Mouse (Mus musculus) heart, adult 2 months (tissue): ENCODE results near the gene Ppard. TPM values are rescaled to one million over a fixed set of nuclear protein-coding genes. Genes with fewer than 3 reads are reported as not detected.
"Not testable (repeated sequence)": the region's sequence is repeated elsewhere in the genome, so short reads cannot be mapped to it uniquely, and the experiment has no call there.

Source experiments
- DNase-seq, 2 experiments: peaks; one replicate each; pipeline ENCODE4 v3.0.0; 2021
- H3K27ac ChIP-seq: fragments of 200-600 bp; 2 replicates; pipeline ENCODE4 v1.8.1; 2022
- H3K27me3 ChIP-seq: fragments of 200-500 bp; 2 replicates; pipeline ENCODE4 v1.6.1; 2012; ENCODE audit warnings: mild to moderate bottlenecking, low read length, inconsistent platforms, mixed read lengths; ENCODE audit not compliant: control insufficient read depth, insufficient read depth
- H3K36me3 ChIP-seq: fragments of 200-500 bp; 2 replicates; pipeline ENCODE4 v1.6.1; 2012; ENCODE audit warnings: low read length, inconsistent platforms; ENCODE audit not compliant: control insufficient read depth, insufficient read depth
- H3K4me1 ChIP-seq: fragments of 200-500 bp; 2 replicates; pipeline ENCODE4 v1.6.1; 2011; ENCODE audit warnings: low read length; ENCODE audit not compliant: control insufficient read depth, insufficient read depth
- H3K4me3 ChIP-seq: fragments of 200-600 bp; 2 replicates; pipeline ENCODE4 v1.8.1; 2022
- H3K79me2 ChIP-seq: fragments of 200-500 bp; replicated peaks from 2 replicates; pipeline ENCODE4 v1.6.1; 2012; ENCODE audit warnings: mild to moderate bottlenecking, inconsistent platforms, low read length, moderate library complexity, mixed read lengths; ENCODE audit not compliant: control insufficient read depth, insufficient read depth
- H3K9ac ChIP-seq: fragments of 200-500 bp; 2 replicates; pipeline ENCODE4 v1.6.1; 2012; ENCODE audit warnings: low read depth, mild to moderate bottlenecking, control low read depth, inconsistent platforms, low read length, mixed read lengths
- CTCF ChIP-seq: fragments of 200-600 bp; IDR thresholded peaks from 2 replicates; pipeline ENCODE4 v1.8.1; 2022; ENCODE audit warnings: antibody characterized with exemption, mild to moderate bottlenecking, moderate library complexity
- EP300 ChIP-seq: fragments of 200-500 bp; IDR thresholded peaks from 2 replicates; pipeline ENCODE4 v1.6.1; 2011; ENCODE audit warnings: low read depth, low read length, control low read depth; ENCODE audit not compliant: insufficient read depth
- POLR2A ChIP-seq: fragments of 200-500 bp; IDR thresholded peaks from 2 replicates; pipeline ENCODE4 v1.6.1; 2011; ENCODE audit warnings: mild to moderate bottlenecking, low read depth, low read length, control low read depth; ENCODE audit not compliant: insufficient read depth
- WGBS: fragments of 180-500 bp; shearing (Covaris S2); methylation state at CpG from one replicate; pipeline ENCODE4 v1.1.7; 2018; 5-methylcytosine and 5-hydroxymethylcytosine counted together
- intact Hi-C: fragments of 180-260 bp; cut with DNase I; formaldehyde crosslinking; loops from one replicate; pipeline ENCODE4 v1.15.1; 2025
- polyA plus RNA-seq: library from polyadenylated mRNA; depleted of rRNA; stranded (reverse); fragments of >200 nt; gene quantifications from 2 replicates; pipeline ENCODE4 v1.2.3, GENCODE M21; 2012
- total RNA-seq, 2 experiments: library from RNA; stranded (reverse); gene quantifications; 2 replicates each; pipeline ENCODE4 v1.2.3; 2021

The Ppard gene
- total and polyA plus RNA-seq, 3 experiments = 31.5 to 35.9 (median 33.0) TPM

GRCm38 (mm10) chr17:28327673-28328325, 95.3 kb downstream of the Ppard start:
- Histone ChIP-seq H3K27me3 (no peaks in the 10 kb centered on the region), H3K4me1 (peaks cover 2% of the 10 kb centered on the region), H3K36me3 (peaks cover 4% of the 10 kb centered on the region; the same call in 1 of the 2 replicates), H3K79me2 (no peaks in the 10 kb centered on the region), H3K4me3 (peak overlapping the region; percentile 89), H3K27ac (peak overlapping the region; percentile 81), H3K9ac (peak overlapping the region; percentile 67)
- TF ChIP-seq POLR2A (no peak), CTCF (no peak), EP300 (no peak)
- WGBS = 18% methylated on average over 22 of the region's 22 CpGs
- DNase-seq = no peak
- intact Hi-C loops = loop anchor here (1.0 to 5.0 kb wide), 4 partner anchors 15 to 200 kb away; partner anchors contain the start of genes Fance and Tead3

- Histone ChIP-seq H3K9ac (peak within 1 kb of the TSS; percentile 70), H3K27ac (peak within 1 kb of the TSS; percentile 81), H3K36me3 (peaks cover 4% of the 10 kb centered on the region; the same call in 1 of the 2 replicates), H3K4me3 (peak within 1 kb of the TSS; percentile 89), H3K4me1 (peaks cover 2% of the 10 kb centered on the region), H3K27me3 (no peaks in the 10 kb centered on the region), H3K79me2 (no peaks in the 10 kb centered on the region)
- DNase-seq = peak; percentile 97 to 99
- whole genome bisulfite sequencing = under 1% methylated on average over 67 of the region's 67 CpGs
- intact Hi-C loops = loop anchor here (1.0 to 5.0 kb wide), 4 partner anchors 16 to 199 kb away; partner anchors contain the start of genes Fance and Tead3
- peak; percentile 96 for TF ChIP-seq POLR2A
- peak; percentile 59; the same call in 1 of the 2 replicates for TF ChIP-seq EP300
- TF ChIP-seq CTCF = peak; percentile 96
Observed at GRCm38 (mm10) chr17:28328366-28328928, 95.9 kb downstream of the Ppard start, which contains the start of gene Rpl10a. TSS of gene Rpl10a (plus strand) at chr17:28328471.

- Histone ChIP-seq H3K27me3 (no peaks in the 10 kb centered on the region), H3K9ac (peak overlapping the region; percentile 70), H3K4me1 (peaks cover 2% of the 10 kb centered on the region), H3K36me3 (peaks cover 4% of the 10 kb centered on the region; the same call in 1 of the 2 replicates), H3K4me3 (peak overlapping the region; percentile 89), H3K79me2 (no peaks in the 10 kb centered on the region), H3K27ac (peak overlapping the region; percentile 81)
- 2% methylated on average over 25 of the region's 25 CpGs for WGBS
- intact Hi-C loops = loop anchor here (1.0 to 5.0 kb wide), 4 partner anchors 16 to 198 kb away; partner anchors contain the start of genes Fance and Tead3
- no peak for DNase-seq
- TF ChIP-seq EP300 (no peak), POLR2A (no peak), CTCF (no peak)
Observed at GRCm38 (mm10) chr17:28328946-28329345, 96.4 kb downstream of the Ppard start.

GRCm38 (mm10) chr17:28329503-28330231, 97.2 kb downstream of the Ppard start:
- 25% methylated on average over 4 of the region's 4 CpGs for WGBS
- Histone ChIP-seq H3K27me3 (no peaks in the 10 kb centered on the region), H3K27ac (no peak overlapping the region; the same call in 1 of the 2 replicates), H3K9ac (peak overlapping the region; percentile 70), H3K36me3 (peaks cover 4% of the 10 kb centered on the region; the same call in 1 of the 2 replicates), H3K4me3 (peak overlapping the region; percentile 89), H3K79me2 (no peaks in the 10 kb centered on the region), H3K4me1 (peaks cover 2% of the 10 kb centered on the region)
- intact Hi-C loops = loop anchor here (2.0 to 5.0 kb wide), 2 partner anchors 17 to 198 kb away; partner anchors contain the start of gene Fance
- TF ChIP-seq POLR2A (0 out of 2 replicates have a peak, but pooled peaks have one; percentile 9), CTCF (no peak)
- no peak for DNase-seq

- H3K4me1 ChIP-seq = peaks cover 2% of the 10 kb centered on the region
- no peak overlapping the region for H3K4me3 ChIP-seq
- H3K27ac ChIP-seq = no peak overlapping the region
- TF ChIP-seq POLR2A (no peak), CTCF (no peak), EP300 (no peak)
- WGBS = 62% methylated on average over 2 of the region's 2 CpGs
- intact Hi-C loops = no loop called here
- peaks cover 4% of the 10 kb centered on the region; the same call in 1 of the 2 replicates for H3K36me3 ChIP-seq
- H3K79me2 ChIP-seq = no peaks in the 10 kb centered on the region
- no peak for DNase-seq
- no peaks in the 10 kb centered on the region for H3K27me3 ChIP-seq
- no peak overlapping the region for H3K9ac ChIP-seq
Observed at GRCm38 (mm10) chr17:28330232-28330546, 97.7 kb downstream of the Ppard start.

GRCm38 (mm10) chr17:28330590-28330989, 98.1 kb downstream of the Ppard start:
- H3K4me3 ChIP-seq, intact Hi-C loops, H3K4me1 ChIP-seq, H3K79me2 ChIP-seq, DNase-seq, H3K27me3 ChIP-seq, H3K36me3 ChIP-seq, H3K27ac ChIP-seq, H3K9ac ChIP-seq: not testable (repeated sequence)
- WGBS = 71% methylated on average over 8 of the region's 8 CpGs
